Mouse (Mus musculus): ENCODE measurements at regions not wholly inside any gene's neighbourhood (a gene's known extent, or its start where the extent isn't known, plus 50 kb on each side); places are given as distances from the start of the nearest gene placed in this dataset.

GRCm38 (mm10) chr4:56411024-56411636 is 328.7 kb upstream of the Gm26657 start:
- TF ChIP-seq GABPA (IDR thresholded peaks at IDR 0.05; ENCODE audit: insufficient replicate concordance, low read depth, low read length) (no peak), HCFC1 (IDR thresholded peaks at IDR 0.05; ENCODE audit: low read depth, low read length) (no peak), CTCF (conservative IDR thresholded peaks at IDR 0.05 in 1 of 2, IDR thresholded peaks at IDR 0.05 in 1 of 2; ENCODE audit: low read depth in 2 of 2, low read length in 2 of 2) (no peak), CHD2 (IDR thresholded peaks at IDR 0.05; ENCODE audit: low read length) (no peak), POLR2A (IDR thresholded peaks at IDR 0.05; ENCODE audit: low read depth, low read length) (no peak), ZNF384 (IDR thresholded peaks at IDR 0.05; ENCODE audit: low read depth, low read length) (no peak), MAX (IDR thresholded peaks at IDR 0.05; ENCODE audit: low read length) (no peak), MAFK (IDR thresholded peaks at IDR 0.05; ENCODE audit: insufficient replicate concordance, low read length) (no peak), ETS1 (conservative IDR thresholded peaks at IDR 0.05; ENCODE audit: low read depth, low read length) (no peak)

All from CH12.LX (cell line).